Mouse (Mus musculus) liver, postnatal 0 days (tissue): ENCODE measurements around the gene Apold1. TPM values are rescaled to one million over a fixed set of nuclear protein-coding genes. Genes with fewer than 3 reads are reported as not detected.

Experiments used
- ATAC-seq: fragments of 200-750 bp; cut with Nextera tagmentation; 2 replicates; pipeline ENCODE4 v1.8.0; 2017; ENCODE audit warnings: mild to moderate bottlenecking, moderate library complexity
- DNase-seq: peaks from one replicate; pipeline ENCODE4 v3.0.0-alpha.2; 2016
- H3K27ac ChIP-seq: fragments of 300-500 bp; sonication (generic); 2 replicates; pipeline ENCODE4 v1.5.1; 2014; ENCODE audit warnings: antibody characterized with exemption, moderate library complexity, mild to moderate bottlenecking, low read depth
- H3K27me3 ChIP-seq: fragments of 300-500 bp; sonication (generic); 2 replicates; pipeline ENCODE4 v1.6.1; 2014; ENCODE audit warnings: low read length, control low read depth, mixed read lengths; ENCODE audit not compliant: insufficient read depth
- H3K36me3 ChIP-seq: fragments of 300-500 bp; sonication (generic); replicated peaks from 2 replicates; pipeline ENCODE4 v1.6.1; 2014; ENCODE audit warnings: mild to moderate bottlenecking, control low read depth, low read length, moderate library complexity, mixed read lengths; ENCODE audit not compliant: insufficient read depth
- H3K4me1 ChIP-seq: fragments of 300-500 bp; sonication (generic); 2 replicates; pipeline ENCODE4 v1.6.1; 2014; ENCODE audit warnings: antibody characterized with exemption, mild to moderate bottlenecking, control low read depth; ENCODE audit not compliant: insufficient read depth
- H3K4me2 ChIP-seq: fragments of 300-500 bp; sonication (generic); 2 replicates; pipeline ENCODE4 v1.6.1; 2014; ENCODE audit warnings: low read depth, mild to moderate bottlenecking, low read length, moderate library complexity, mixed read lengths
- H3K4me3 ChIP-seq: fragments of 300-500 bp; sonication (generic); 2 replicates; pipeline ENCODE4 v1.5.1; 2014; ENCODE audit warnings: low read depth, low read length
- H3K9ac ChIP-seq: fragments of 300-500 bp; sonication (generic); replicated peaks from 2 replicates; pipeline ENCODE4 v1.6.1; 2014; ENCODE audit warnings: mild to moderate bottlenecking, moderate library complexity
- H3K9me3 ChIP-seq: fragments of 300-500 bp; sonication (generic); 2 replicates; pipeline ENCODE4 v1.6.1; 2016; ENCODE audit warnings: mild to moderate bottlenecking, control low read depth, low read length, mixed read lengths
- CTCF ChIP-seq: sonication (generic); IDR thresholded peaks from 2 replicates; pipeline ENCODE4 v1.5.1; 2016; ENCODE audit warnings: antibody characterized with exemption, low read depth
- EP300 ChIP-seq: IDR thresholded peaks from 2 replicates; pipeline ENCODE4 v1.6.1; 2016; ENCODE audit warnings: antibody characterized with exemption, low read depth, mild to moderate bottlenecking
- WGBS: fragments of 180-500 bp; shearing (Covaris S2); extraction: QIAGEN DNeasy Blood & Tissue Kit; methylation state at CpG from one replicate; pipeline ENCODE4 v1.1.7; 2014; ENCODE audit not compliant: insufficient replicate concordance; 5-methylcytosine and 5-hydroxymethylcytosine counted together
- polyA plus RNA-seq: library from polyadenylated mRNA; unstranded; fragments of >200 nt; fragmentation: Nextera tagmentation; extraction: Ambion mirVana; gene quantifications from 2 replicates; pipeline ENCODE4 v1.2.1, GENCODE M21; 2015

Gene Apold1
- 2.4 and 2.5 TPM in 2 replicates for polyA plus RNA-seq

DNA sequence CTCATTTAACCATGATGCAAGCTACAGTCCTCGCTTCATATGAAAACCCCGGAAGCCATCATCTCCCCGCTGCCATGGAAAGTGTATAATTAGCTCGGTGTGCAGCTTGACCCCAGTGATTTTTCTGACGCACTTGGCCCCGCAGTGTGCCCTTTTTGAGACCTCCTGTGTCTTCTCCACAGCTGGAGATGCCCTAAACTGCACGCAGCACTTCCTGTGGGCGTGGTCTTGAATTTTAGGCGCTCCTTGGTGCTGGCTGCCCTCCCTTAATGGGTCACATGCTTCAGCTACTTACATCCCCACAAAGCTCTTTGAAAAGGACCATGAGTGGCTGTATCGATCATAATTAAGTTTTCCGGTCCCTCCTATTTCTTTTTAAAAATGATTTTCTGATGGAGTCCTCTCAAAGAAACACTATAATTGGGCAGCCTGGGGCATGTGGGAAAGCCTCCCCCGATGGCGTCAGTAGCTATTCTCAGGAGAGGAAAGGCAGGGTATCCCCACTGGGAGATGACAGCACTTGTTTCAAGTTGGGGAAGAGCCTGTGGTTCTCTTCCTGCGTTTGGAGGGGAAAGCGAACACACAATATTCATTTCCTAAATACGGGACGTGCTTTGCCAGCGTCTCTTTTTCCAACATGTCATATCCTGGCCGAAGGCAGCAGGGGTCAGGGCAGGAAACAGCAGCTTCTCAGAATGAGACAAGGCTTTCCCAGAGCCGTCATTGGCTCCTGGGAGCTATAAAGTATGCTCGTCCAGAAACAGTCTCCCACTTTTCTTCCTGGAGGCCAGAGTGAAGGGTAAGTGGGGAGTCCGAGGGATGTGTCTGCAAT is at the start of gene Apold1:
Gene Apold1 (plus strand): TSS at position 488 of the 832 bp plus-strand sequence.
- Histone ChIP-seq H3K4me1 (peaks cover 27% of the 10 kb centered on the region), H3K27ac (peak within 1 kb of the TSS; percentile 30; the same call in 1 of the 2 replicates), H3K36me3 (no peaks in the 10 kb centered on the region), H3K9ac (no peak within 1 kb of the TSS), H3K4me3 (peak within 1 kb of the TSS; percentile 60; the same call in 1 of the 2 replicates), H3K9me3 (no peaks in the 10 kb centered on the region), H3K27me3 (no peaks in the 10 kb centered on the region), H3K4me2 (peak within 1 kb of the TSS; percentile 89)
- ATAC-seq, result no peak
- 44% methylated on average over 22 of the region's 22 CpGs for WGBS
- DNase-seq, result peak; percentile 63
- TF ChIP-seq CTCF, result no peak
- TF ChIP-seq EP300, result 0 out of 2 replicates have a peak, but pooled peaks have one; percentile 66

DNA sequence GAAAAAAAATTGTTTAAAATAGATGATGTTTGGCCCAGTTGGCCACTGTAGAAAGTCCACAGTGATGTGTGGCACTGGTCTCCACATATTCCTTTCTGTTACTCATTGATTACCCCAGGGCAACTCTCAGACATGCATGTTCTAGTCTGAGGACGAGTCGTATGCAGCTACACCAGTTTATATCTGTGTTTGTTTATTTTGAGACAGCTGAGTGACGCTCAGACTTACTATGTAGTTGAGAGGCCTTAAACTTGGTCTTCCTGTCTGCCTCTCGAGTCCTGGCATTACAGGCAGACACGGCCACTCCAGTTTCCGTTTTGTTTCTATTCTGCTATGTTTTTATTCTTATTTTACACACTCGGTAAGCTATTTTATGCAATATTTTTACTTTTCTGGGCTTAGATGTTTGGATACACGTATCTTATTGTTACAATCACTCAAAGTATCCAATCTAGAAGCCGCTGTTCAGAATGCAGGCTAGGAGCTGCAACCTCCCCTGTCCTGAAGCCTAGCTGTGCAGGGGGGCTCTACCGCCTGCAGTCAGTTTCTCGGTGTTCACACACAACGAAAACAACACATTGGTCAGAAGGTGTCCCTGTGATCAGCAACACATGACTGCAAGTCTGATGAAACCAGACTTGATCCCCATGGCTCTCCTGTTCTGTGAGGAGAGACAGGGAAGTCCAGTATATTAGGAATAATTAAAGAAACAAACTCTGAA is 48.9 kb upstream of the Apold1 start:
- H3K4me1 ChIP-seq, result peaks cover 15% of the 10 kb centered on the region
- H3K9me3 ChIP-seq, result no peaks in the 10 kb centered on the region
- H3K9ac ChIP-seq, result peak overlapping the region; percentile 12; the same call in 1 of the 2 replicates
- DNase-seq (no peak), ATAC-seq (no peak)
- TF ChIP-seq CTCF (no peak), EP300 (no peak)
- H3K27me3 ChIP-seq, result no peaks in the 10 kb centered on the region
- peak overlapping the region; percentile 90 for H3K4me2 ChIP-seq
- no peak overlapping the region for H3K27ac ChIP-seq
- H3K4me3 ChIP-seq, result peak overlapping the region; percentile 73; the same call in 1 of the 2 replicates
- 63% methylated on average over 12 of the region's 12 CpGs for WGBS
- peaks cover 11% of the 10 kb centered on the region for H3K36me3 ChIP-seq

DNA sequence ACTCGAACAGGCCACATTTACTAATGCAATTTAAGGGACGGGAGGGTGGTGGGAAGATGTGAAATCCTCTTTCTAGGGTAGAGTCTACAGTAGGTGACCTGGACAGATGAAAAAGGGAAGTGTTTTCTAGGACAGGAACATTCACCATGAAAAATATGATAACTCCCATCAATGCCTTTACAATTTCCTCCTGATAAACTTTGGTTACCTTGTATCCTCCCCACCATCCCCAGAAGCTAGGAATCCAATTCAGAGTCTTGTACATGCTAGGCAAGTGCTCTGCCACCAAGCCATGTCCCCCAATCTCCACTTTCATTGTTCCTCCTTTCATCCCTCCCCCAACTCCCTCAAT is 48.3 kb upstream of the Apold1 start:
- no peak overlapping the region for H3K9ac ChIP-seq
- no peaks in the 10 kb centered on the region for H3K9me3 ChIP-seq
- DNase-seq (no peak), ATAC-seq (no peak)
- H3K36me3 ChIP-seq, result peaks cover 11% of the 10 kb centered on the region
- 50% methylated on average over 2 of the region's 2 CpGs for WGBS
- peak overlapping the region; percentile 90 for H3K4me2 ChIP-seq
- peak overlapping the region; percentile 73; the same call in 1 of the 2 replicates for H3K4me3 ChIP-seq
- no peaks in the 10 kb centered on the region for H3K27me3 ChIP-seq
- no peak overlapping the region for H3K27ac ChIP-seq
- H3K4me1 ChIP-seq, result peaks cover 15% of the 10 kb centered on the region
- TF ChIP-seq EP300, result no peak
- TF ChIP-seq CTCF, result no peak

DNA sequence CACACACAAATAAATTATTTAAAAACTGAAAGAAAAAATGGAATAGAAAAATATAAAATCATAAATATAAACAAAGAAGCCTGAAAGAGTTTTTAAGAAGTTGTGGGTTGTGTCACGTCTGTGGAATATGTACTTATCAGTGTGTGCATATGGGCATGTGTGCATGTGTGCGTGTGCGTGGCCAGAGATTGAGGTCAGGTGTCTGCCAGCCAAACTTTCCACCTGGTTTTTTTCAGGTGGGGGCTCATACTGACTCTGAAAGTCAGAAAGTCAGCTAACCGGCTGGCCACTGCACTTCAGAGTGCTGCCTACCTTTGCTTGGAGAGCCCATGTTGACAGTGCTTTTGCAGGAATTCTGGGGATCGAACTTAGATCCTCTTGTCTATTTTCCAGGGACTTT is 47.2 kb upstream of the Apold1 start:
- DNase-seq (no peak), ATAC-seq (peak; percentile 37)
- 82% methylated on average over 5 of the region's 5 CpGs for WGBS
- no peak overlapping the region for H3K4me2 ChIP-seq
- no peak overlapping the region for H3K4me3 ChIP-seq
- peaks cover 11% of the 10 kb centered on the region for H3K36me3 ChIP-seq
- no peak for TF ChIP-seq EP300
- no peak overlapping the region for H3K27ac ChIP-seq
- H3K9me3 ChIP-seq, result no peaks in the 10 kb centered on the region
- H3K4me1 ChIP-seq, result peaks cover 15% of the 10 kb centered on the region
- H3K27me3 ChIP-seq, result no peaks in the 10 kb centered on the region
- no peak overlapping the region for H3K9ac ChIP-seq

DNA sequence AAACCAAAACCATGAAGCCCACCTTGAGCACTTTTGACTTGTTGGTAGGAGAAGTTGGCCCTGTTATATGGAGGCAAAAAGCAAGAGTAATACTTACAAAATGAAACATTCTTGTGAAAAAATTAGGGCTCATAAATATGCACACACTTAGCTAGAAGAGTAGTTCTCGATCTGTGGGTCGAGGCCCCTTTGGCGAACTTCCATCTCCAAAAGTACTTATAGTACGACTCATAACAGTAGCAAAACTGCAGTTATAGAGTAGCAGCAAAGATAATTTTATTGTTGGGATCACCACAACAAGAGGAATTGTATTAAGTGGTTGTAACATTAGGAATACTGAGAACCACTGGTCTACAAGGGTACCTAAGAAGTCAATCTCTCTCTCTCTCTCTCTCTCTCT is 41.7 kb upstream of the Apold1 start:
- WGBS, result 80% methylated on average over 4 of the region's 4 CpGs
- TF ChIP-seq EP300, result no peak
- no peak for TF ChIP-seq CTCF
- Histone ChIP-seq H3K36me3 (peaks cover 41% of the 10 kb centered on the region), H3K27me3 (no peaks in the 10 kb centered on the region), H3K4me1 (no peaks in the 10 kb centered on the region), H3K27ac (no peak overlapping the region), H3K4me2 (no peak overlapping the region), H3K9ac (no peak overlapping the region), H3K4me3 (no peak overlapping the region), H3K9me3 (no peaks in the 10 kb centered on the region)
- DNase-seq, result no peak
- ATAC-seq, result no peak

DNA sequence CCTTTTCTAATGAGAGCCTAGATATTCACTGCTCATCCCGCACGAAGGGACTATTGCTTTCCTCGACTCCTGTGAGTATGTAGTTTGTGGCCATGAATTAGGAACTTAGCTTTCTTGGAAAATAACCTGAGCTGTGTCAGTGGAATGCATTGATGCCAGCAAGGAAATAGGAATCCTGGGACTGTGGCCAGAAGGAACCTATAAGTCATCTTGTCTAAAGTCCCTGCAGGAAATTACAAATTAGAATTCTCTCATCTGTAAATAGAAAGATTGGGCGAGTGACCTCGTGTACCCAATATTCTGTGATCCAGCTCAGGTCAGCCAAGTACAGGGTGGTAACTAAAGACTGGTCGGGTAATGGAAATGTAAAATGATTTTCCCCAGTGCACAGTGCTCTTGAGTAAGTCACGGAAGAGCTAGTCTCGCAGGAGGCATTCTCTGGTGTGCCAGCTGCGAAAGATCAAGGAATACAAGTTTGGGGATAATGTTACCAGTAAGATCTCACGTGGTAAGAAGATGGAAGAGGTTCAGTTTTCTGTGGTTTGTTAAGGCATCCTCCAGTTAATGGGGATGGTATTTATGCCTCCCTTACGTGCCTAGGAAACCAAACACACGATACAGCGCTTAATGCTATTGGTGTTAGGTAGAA is 37.6 kb upstream of the Apold1 start:
- Histone ChIP-seq H3K4me2 (no peak overlapping the region), H3K27ac (no peak overlapping the region), H3K9me3 (no peaks in the 10 kb centered on the region), H3K27me3 (no peaks in the 10 kb centered on the region), H3K4me3 (no peak overlapping the region), H3K36me3 (peaks cover 38% of the 10 kb centered on the region), H3K4me1 (no peaks in the 10 kb centered on the region), H3K9ac (no peak overlapping the region)
- 90% methylated on average over 13 of the region's 13 CpGs for WGBS
- ATAC-seq (no peak), DNase-seq (no peak)
- TF ChIP-seq EP300 (no peak), CTCF (no peak)
